Mouse (Mus musculus): ENCODE results near the gene Krtap29-1.

DNA sequence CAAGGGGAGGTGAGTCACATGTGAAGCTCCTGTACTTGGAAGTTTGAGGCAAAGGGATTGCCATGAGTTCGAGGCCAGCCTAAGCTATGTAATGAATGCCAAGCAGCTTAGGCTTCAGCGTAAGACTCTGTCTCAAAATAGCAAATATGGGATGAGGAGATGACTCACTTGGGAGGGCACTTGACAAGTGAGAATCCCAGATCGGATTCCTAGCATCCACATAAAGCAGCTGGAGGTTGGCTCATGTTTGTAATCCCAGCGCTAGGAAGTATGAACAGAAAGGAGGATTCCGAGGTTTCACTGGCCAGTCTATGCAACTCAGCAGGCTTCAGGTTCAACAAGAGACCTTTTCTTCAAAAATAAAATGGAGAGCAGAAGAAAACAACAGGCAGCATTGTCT lies 42.6 kb upstream of the Krtap29-1 start:
- TF ChIP-seq CTCF (IDR thresholded peaks at IDR 0.05; ENCODE audit: low read depth): no peak
- no peak for TF ChIP-seq EP300 (IDR thresholded peaks at IDR 0.05; ENCODE audit: low read depth)
